Mouse (Mus musculus): Measurements from ENCODE around the gene Ciita. TPM values are rescaled to one million over a fixed set of nuclear protein-coding genes. Genes with fewer than 3 reads are reported as not detected.
A peak's percentile ranks its signal among the peaks of the same experiment; 100 is the strongest.

The Ciita gene
- polyA plus RNA-seq, 1 experiment: 0.03 TPM

- no peak for DNase-seq (ENCODE audit: low read depth)
- TF ChIP-seq POLR2A (IDR thresholded peaks at IDR 0.05; ENCODE audit: borderline replicate concordance, extremely low read depth, insufficient read depth, insufficient read length, poor library complexity, severe bottlenecking): no peak
- no peak for TF ChIP-seq CTCF (IDR thresholded peaks at IDR 0.05; ENCODE audit: borderline replicate concordance, extremely low read depth, insufficient read depth, insufficient read length)
Measured at GRCm38 (mm10) chr16:10536961-10537360, 57.1 kb downstream of the Ciita start.

- DNase-seq (ENCODE audit: low read depth): peak; percentile 8
- no peak for TF ChIP-seq POLR2A (IDR thresholded peaks at IDR 0.05; ENCODE audit: borderline replicate concordance, extremely low read depth, insufficient read depth, insufficient read length, poor library complexity, severe bottlenecking)
- TF ChIP-seq CTCF (IDR thresholded peaks at IDR 0.05; ENCODE audit: borderline replicate concordance, extremely low read depth, insufficient read depth, insufficient read length): no peak
Measured at GRCm38 (mm10) chr16:10540763-10541597, 61.1 kb downstream of the Ciita start.

DNA sequence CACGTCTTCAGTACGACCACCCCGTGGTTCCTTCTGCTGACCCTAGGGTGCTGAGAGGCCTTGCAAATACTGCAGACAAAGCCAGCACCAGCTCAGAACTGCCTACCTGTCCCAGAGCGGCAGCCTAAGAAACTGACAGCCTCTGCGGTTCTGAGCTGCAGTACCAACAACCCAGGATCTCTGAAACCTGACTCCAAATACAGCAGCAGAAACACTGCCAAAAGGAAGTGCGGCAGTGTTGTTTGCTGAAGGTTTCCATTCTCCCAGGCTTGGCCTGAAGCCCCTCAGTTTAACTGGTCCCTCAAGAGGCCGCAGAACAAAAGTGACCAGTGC is 61.7 kb downstream of the Ciita start:
- TF ChIP-seq POLR2A (IDR thresholded peaks at IDR 0.05; ENCODE audit: borderline replicate concordance, extremely low read depth, insufficient read depth, insufficient read length, poor library complexity, severe bottlenecking) (no peak), CTCF (IDR thresholded peaks at IDR 0.05; ENCODE audit: borderline replicate concordance, extremely low read depth, insufficient read depth, insufficient read length) (no peak)
- peak; percentile 50 for DNase-seq (ENCODE audit: low read depth)

- TF ChIP-seq CTCF (IDR thresholded peaks at IDR 0.05; ENCODE audit: borderline replicate concordance, extremely low read depth, insufficient read depth, insufficient read length): no peak
- no peak for TF ChIP-seq POLR2A (IDR thresholded peaks at IDR 0.05; ENCODE audit: borderline replicate concordance, extremely low read depth, insufficient read depth, insufficient read length, poor library complexity, severe bottlenecking)
- peak; percentile 42 for DNase-seq (ENCODE audit: low read depth)
Measured at GRCm38 (mm10) chr16:10542266-10542665, 62.4 kb downstream of the Ciita start.

- DNase-seq (ENCODE audit: low read depth): peak; percentile 99
Measured at GRCm38 (mm10) chr16:10542698-10543365, 63.0 kb downstream of the Ciita start, which contains the start of gene Dexi. Dexi (minus strand) TSS chr16:10543054.

GRCm38 (mm10) chr16:10544995-10545622 is 65.2 kb downstream of the Ciita start, which contains the start of gene Clec16a:
Clec16a (plus strand) TSS chr16:10545339.
- peak; percentile 99 for DNase-seq (ENCODE audit: low read depth)
- TF ChIP-seq CTCF (IDR thresholded peaks at IDR 0.05; ENCODE audit: borderline replicate concordance, extremely low read depth, insufficient read depth, insufficient read length) (no peak), POLR2A (IDR thresholded peaks at IDR 0.05; ENCODE audit: borderline replicate concordance, extremely low read depth, insufficient read depth, insufficient read length, poor library complexity, severe bottlenecking) (peak; percentile 44; the same call in 1 of the 2 replicates)

More at GRCm38 (mm10) chr16:10542698-10543365, 63.0 kb downstream of the Ciita start, which contains the start of gene Dexi:
- no peak for TF ChIP-seq CTCF (IDR thresholded peaks at IDR 0.05; ENCODE audit: borderline replicate concordance, extremely low read depth, insufficient read depth, insufficient read length)
- peak; percentile 98 for TF ChIP-seq POLR2A (IDR thresholded peaks at IDR 0.05; ENCODE audit: borderline replicate concordance, extremely low read depth, insufficient read depth, insufficient read length, poor library complexity, severe bottlenecking)

DNA sequence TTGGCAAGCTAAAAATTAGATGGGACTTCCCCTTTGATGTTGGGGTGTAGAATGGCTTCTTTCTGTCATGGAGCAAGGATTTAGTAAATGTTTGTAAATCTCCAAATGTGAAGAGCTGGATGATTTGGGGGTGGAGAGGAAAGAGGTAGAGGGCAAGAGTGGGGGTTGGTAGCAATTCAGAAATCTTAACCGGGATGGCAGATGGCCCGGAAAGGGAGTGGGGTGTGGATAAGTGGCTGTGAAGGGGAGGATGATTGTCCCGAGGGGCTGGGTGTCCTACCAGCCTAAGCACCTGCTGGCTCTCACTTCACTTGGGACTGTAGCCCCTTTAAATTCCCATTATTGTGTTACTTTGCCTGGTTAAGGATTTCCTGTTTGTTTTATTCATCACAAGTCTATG is 67.0 kb downstream of the Ciita start:
- DNase-seq (ENCODE audit: low read depth): no peak
- TF ChIP-seq POLR2A (IDR thresholded peaks at IDR 0.05; ENCODE audit: borderline replicate concordance, extremely low read depth, insufficient read depth, insufficient read length, poor library complexity, severe bottlenecking) (no peak), CTCF (IDR thresholded peaks at IDR 0.05; ENCODE audit: borderline replicate concordance, extremely low read depth, insufficient read depth, insufficient read length) (no peak)

GRCm38 (mm10) chr16:10548938-10549337 is 69.1 kb downstream of the Ciita start:
- DNase-seq (ENCODE audit: low read depth): no peak
- no peak for TF ChIP-seq POLR2A (IDR thresholded peaks at IDR 0.05; ENCODE audit: borderline replicate concordance, extremely low read depth, insufficient read depth, insufficient read length, poor library complexity, severe bottlenecking)
- no peak for TF ChIP-seq CTCF (IDR thresholded peaks at IDR 0.05; ENCODE audit: borderline replicate concordance, extremely low read depth, insufficient read depth, insufficient read length)

DNA sequence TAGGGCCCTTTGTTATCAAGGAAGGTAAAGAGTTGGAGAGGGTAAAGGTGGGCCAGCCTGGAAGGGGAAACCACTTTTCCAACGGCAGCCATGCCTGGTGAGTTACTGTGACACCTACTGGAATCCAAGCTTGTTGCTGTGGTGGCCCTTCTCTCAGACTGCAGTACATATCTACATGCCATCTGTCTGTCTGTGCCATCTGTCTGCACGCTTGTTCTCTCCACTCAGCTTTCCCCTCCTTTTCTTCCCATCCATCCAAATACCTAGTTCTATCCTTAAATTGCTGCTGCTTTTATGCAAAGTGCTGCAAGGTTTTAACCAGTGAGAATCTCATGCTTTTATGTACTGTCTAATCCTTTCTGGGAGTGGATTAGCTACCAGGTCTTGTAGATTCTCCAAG is 69.7 kb downstream of the Ciita start:
- DNase-seq (ENCODE audit: low read depth): no peak
- TF ChIP-seq POLR2A (IDR thresholded peaks at IDR 0.05; ENCODE audit: borderline replicate concordance, extremely low read depth, insufficient read depth, insufficient read length, poor library complexity, severe bottlenecking) (no peak), CTCF (IDR thresholded peaks at IDR 0.05; ENCODE audit: borderline replicate concordance, extremely low read depth, insufficient read depth, insufficient read length) (no peak)

DNA sequence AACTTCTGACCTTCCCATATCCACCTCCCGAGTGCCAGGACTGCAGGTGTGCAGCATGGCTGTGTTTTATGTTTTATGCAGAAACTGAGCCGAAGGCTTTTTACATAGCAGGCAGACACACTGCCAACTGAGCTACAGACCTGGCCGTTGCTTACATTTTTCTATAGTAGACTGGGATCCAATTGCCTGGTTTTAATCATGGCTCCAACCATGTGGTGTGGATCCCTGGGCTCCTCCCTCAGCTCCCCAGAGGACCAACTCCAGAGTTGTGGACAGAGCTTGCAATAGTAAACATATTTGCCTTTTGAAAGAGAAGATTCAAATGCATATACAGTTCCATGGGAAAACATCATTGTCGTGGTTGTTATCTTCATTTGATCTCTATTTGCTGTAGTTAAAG is 71.7 kb downstream of the Ciita start:
- TF ChIP-seq CTCF (IDR thresholded peaks at IDR 0.05; ENCODE audit: borderline replicate concordance, extremely low read depth, insufficient read depth, insufficient read length) (no peak), POLR2A (IDR thresholded peaks at IDR 0.05; ENCODE audit: borderline replicate concordance, extremely low read depth, insufficient read depth, insufficient read length, poor library complexity, severe bottlenecking) (no peak)
- DNase-seq (ENCODE audit: low read depth): no peak

DNA sequence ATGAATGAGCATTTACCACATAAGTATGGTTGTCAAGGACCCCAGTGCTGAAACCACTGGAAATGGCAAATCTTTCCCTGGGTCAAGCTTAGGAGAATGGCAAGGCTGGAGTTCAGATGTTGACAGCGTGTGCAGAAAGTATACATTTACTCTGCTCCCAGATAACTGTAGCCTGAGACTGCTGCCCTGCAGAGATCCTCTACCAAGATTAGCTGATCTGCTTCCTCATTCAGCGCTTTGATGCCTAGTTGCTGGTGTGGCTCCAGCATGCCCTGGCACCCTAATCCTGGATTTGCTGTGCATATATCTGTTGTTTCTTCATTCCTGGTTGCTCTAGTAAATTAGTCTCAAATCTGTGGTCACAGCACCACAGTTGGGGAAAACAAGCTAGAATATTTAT is 74.0 kb downstream of the Ciita start:
- TF ChIP-seq CTCF (IDR thresholded peaks at IDR 0.05; ENCODE audit: borderline replicate concordance, extremely low read depth, insufficient read depth, insufficient read length): no peak
- TF ChIP-seq POLR2A (IDR thresholded peaks at IDR 0.05; ENCODE audit: borderline replicate concordance, extremely low read depth, insufficient read depth, insufficient read length, poor library complexity, severe bottlenecking): no peak
- no peak for DNase-seq (ENCODE audit: low read depth)

Data from brain, embryonic 14.5 days (tissue).